Mouse (Mus musculus) large intestine, adult 2 months (tissue): ENCODE results near the gene Fgfr2. TPM values are rescaled to one million over a fixed set of nuclear protein-coding genes. Genes with fewer than 3 reads are reported as not detected.
A peak's percentile ranks its signal among the peaks of the same experiment; 100 is the strongest.

ENCODE experiments used
- DNase-seq: peaks from one replicate; pipeline ENCODE4 v3.0.0-alpha.2; 2012; ENCODE audit warnings: low read depth, low spot score
- WGBS: fragments of 180-500 bp; shearing (Covaris S2); methylation state at CpG from one replicate; pipeline ENCODE4 v1.1.7; 2018; 5-methylcytosine and 5-hydroxymethylcytosine counted together
- polyA plus RNA-seq: library from polyadenylated mRNA; depleted of rRNA; stranded (reverse); fragments of >200 nt; gene quantifications from 2 replicates; pipeline ENCODE4 v1.2.3, GENCODE M21; 2012

Gene Fgfr2
- polyA plus RNA-seq, 1 experiment: 35.0 TPM

GRCm38 (mm10) chr7:132335367-132335766, 787.8 kb downstream of the Fgfr2 start:
- DNase-seq: no peak
- WGBS: 85% methylated on average over 4 of the region's 4 CpGs

- 73% methylated on average over 1 of the region's 1 CpGs for WGBS
- no peak for DNase-seq
Measured at GRCm38 (mm10) chr7:132333078-132333477, 790.1 kb downstream of the Fgfr2 start.

- 72% methylated on average over 11 of the region's 11 CpGs for WGBS
- no peak for DNase-seq
Measured at GRCm38 (mm10) chr7:132332176-132332575, 791.0 kb downstream of the Fgfr2 start.

GRCm38 (mm10) chr7:132330179-132330578, 793.0 kb downstream of the Fgfr2 start:
- DNase-seq: no peak
- 91% methylated on average over 1 of the region's 1 CpGs for WGBS

- 93% methylated on average over 1 of the region's 1 CpGs for WGBS
- no peak for DNase-seq
Measured at GRCm38 (mm10) chr7:132328648-132329047, 794.5 kb downstream of the Fgfr2 start.

GRCm38 (mm10) chr7:132325549-132326331, 797.4 kb downstream of the Fgfr2 start:
- 8% methylated on average over 5 of the region's 5 CpGs for WGBS
- DNase-seq: peak; percentile 37

GRCm38 (mm10) chr7:132323430-132323829, 799.7 kb downstream of the Fgfr2 start:
- DNase-seq: no peak
- 40% methylated on average over 5 of the region's 5 CpGs for whole genome bisulfite sequencing

- no peak for DNase-seq
- WGBS: 39% methylated on average over 2 of the region's 2 CpGs
Measured at GRCm38 (mm10) chr7:132321392-132321958, 801.7 kb downstream of the Fgfr2 start.

- no peak for DNase-seq
- under 1% methylated on average over 34 of the region's 34 CpGs for WGBS
Measured at GRCm38 (mm10) chr7:132317036-132317541, 806.1 kb downstream of the Fgfr2 start, which contains the start of gene Chst15. Chst15 (minus strand) TSS chr7:132317228.

GRCm38 (mm10) chr7:132316101-132317035, 806.8 kb downstream of the Fgfr2 start:
- WGBS: under 1% methylated on average over 79 of the region's 79 CpGs
- DNase-seq: no peak

- WGBS: 5% methylated on average over 51 of the region's 51 CpGs
- DNase-seq: peak; percentile 53
Measured at GRCm38 (mm10) chr7:132315149-132316091, 807.7 kb downstream of the Fgfr2 start.

GRCm38 (mm10) chr7:132312396-132312795, 810.8 kb downstream of the Fgfr2 start:
- no peak for DNase-seq
- WGBS: 16% methylated on average over 8 of the region's 8 CpGs

GRCm38 (mm10) chr7:132308537-132309191, 814.5 kb downstream of the Fgfr2 start:
- 26% methylated on average over 5 of the region's 5 CpGs for WGBS
- no peak for DNase-seq

GRCm38 (mm10) chr7:132307722-132308271, 815.4 kb downstream of the Fgfr2 start:
- 57% methylated on average over 6 of the region's 6 CpGs for WGBS

GRCm38 (mm10) chr7:132306671-132307412, 816.3 kb downstream of the Fgfr2 start:
- DNase-seq: no peak
- WGBS: 92% methylated on average over 8 of the region's 8 CpGs

More at GRCm38 (mm10) chr7:132307722-132308271, 815.4 kb downstream of the Fgfr2 start:
- no peak for DNase-seq

- no peak for DNase-seq
- 81% methylated on average over 5 of the region's 5 CpGs for WGBS
Measured at GRCm38 (mm10) chr7:132305492-132306375, 817.4 kb downstream of the Fgfr2 start.
